In genomic region chr19:17207141-17207540, GRCm38 (mm10) we compare ENCODE assay signal across 25 mouse cellular contexts.
A peak's percentile ranks its signal among the peaks of the same experiment; 100 is the strongest.
DNase-seq lines count a peak whose midpoint lies in the region; ATAC-seq lines count a peak whose summit lies in the region.
"Had no signal": no experiment of that assay in that cellular context is flagged by ENCODE, and none has a peak within 500 bp of the region (broad histone marks: within the 10 kb centered on the region; RNA-seq: fewer than 3 reads in every experiment).

No protein-coding gene starts in this region.

- no peak overlapping the region for H3K9ac ChIP-seq in kidney, embryonic 14.5 days (ENCODE audit: low read depth, low read length)
- H3K9ac ChIP-seq: embryonic facial prominence, embryonic 13.5 days; forebrain, embryonic 13.5 days; forebrain, postnatal 0 days; heart, embryonic 15.5 days; hindbrain, embryonic 14.5 days had no signal

- no peak for ATAC-seq in cerebellum, adult (ENCODE audit: insufficient number of reproducible peaks, low FRiP score, low TSS enrichment)
- no peak for ATAC-seq in kidney, embryonic 14.5 days (ENCODE audit: low FRiP score, low TSS enrichment)
- ATAC-seq: CD4-positive, CD25-positive, alpha-beta regulatory T cell, adult 4 months; forebrain, embryonic 13.5 days; forebrain, postnatal 0 days; intestine, embryonic 16.5 days had no signal

- H3K4me2 ChIP-seq in kidney, embryonic 14.5 days (replicated peaks; ENCODE audit: low read depth, low read length), result no peak overlapping the region
- H3K4me2 ChIP-seq: embryonic facial prominence, embryonic 13.5 days; forebrain, embryonic 13.5 days; heart, embryonic 11.5 days; heart, embryonic 15.5 days; hindbrain, embryonic 14.5 days had no signal

- DNase-seq in cerebellum, adult 11 months, result peak; percentile 28
- DNase-seq in left cerebral cortex, postnatal 4 days, result peak; percentile 52
- DNase-seq in left cerebral cortex, postnatal 14 days (ENCODE audit: low spot score in 2 of 2), result no peak
- peak; percentile 45 for DNase-seq in cerebellum, adult 9-10 months
- DNase-seq in cerebellum, postnatal 25 days, result peak; percentile 61 to 78
- no peak for DNase-seq in right cerebral cortex, adult 2 months (ENCODE audit: low spot score in 2 of 2)
- DNase-seq: adrenal gland, adult 8-10 months; adrenal gland, postnatal 36 days; B cell, adult 2 months; forebrain, postnatal 0 days; gastrocnemius, adult 2 months; gastrocnemius, postnatal 36 days; heart, adult 18-20 months; heart, postnatal 14 days; kidney, adult 2 months had no signal

- no peak overlapping the region for H3K27ac ChIP-seq in kidney, embryonic 14.5 days (ENCODE audit: low read depth, low read length)
- H3K27ac ChIP-seq: embryonic facial prominence, embryonic 13.5 days; forebrain, embryonic 13.5 days; gastrocnemius, adult 2 months; heart, embryonic 15.5 days; hindbrain, embryonic 14.5 days had no signal

- no peaks in the 10 kb centered on the region for H3K9me3 ChIP-seq in kidney, embryonic 14.5 days (ENCODE audit: control insufficient read depth, low read length)
- H3K9me3 ChIP-seq: embryonic facial prominence, embryonic 13.5 days; forebrain, embryonic 13.5 days; G1E; heart, embryonic 15.5 days had no signal

- intact Hi-C loops in left cerebral cortex, postnatal 4 days (cut with DNase I), result no loop called here
- intact Hi-C loops in left cerebral cortex, postnatal 14 days (cut with DNase I), result no loop called here

- no peak overlapping the region for H3K4me3 ChIP-seq in kidney, embryonic 14.5 days (ENCODE audit: low read length)
- H3K4me3 ChIP-seq: embryonic facial prominence, embryonic 13.5 days; forebrain, embryonic 13.5 days; gastrocnemius, adult 2 months; heart, embryonic 15.5 days had no signal

- H3K4me1 ChIP-seq in kidney, embryonic 14.5 days (ENCODE audit: control insufficient read depth, insufficient read depth, low read length), result no peaks in the 10 kb centered on the region
- H3K4me1 ChIP-seq: forebrain, embryonic 13.5 days; heart, embryonic 15.5 days had no signal

- no peaks in the 10 kb centered on the region for H3K36me3 ChIP-seq in kidney, embryonic 14.5 days (ENCODE audit: control insufficient read depth, insufficient read depth, low read length)
- H3K36me3 ChIP-seq: embryonic facial prominence, embryonic 13.5 days; G1E; heart, embryonic 15.5 days had no signal

- no peaks in the 10 kb centered on the region for H3K27me3 ChIP-seq in kidney, embryonic 14.5 days (ENCODE audit: control insufficient read depth, insufficient read depth, low read length)
- H3K27me3 ChIP-seq: embryonic facial prominence, embryonic 13.5 days; forebrain, embryonic 13.5 days; heart, embryonic 15.5 days had no signal

- WGBS in kidney, embryonic 14.5 days, result 92% methylated on average over 7 of the region's 7 CpGs

Comparison
In these comparisons a context has a peak if more than half of its experiments do, and no peak if none do; other contexts are left out.
1. DNase-seq: peak in cerebellum, adult 11 months (single experiment), left cerebral cortex, postnatal 4 days (single experiment), cerebellum, adult 9-10 months (single experiment) and cerebellum, postnatal 25 days (2 of 2); none in left cerebral cortex, postnatal 14 days (0 of 2) and right cerebral cortex, adult 2 months (0 of 2).